Mouse (Mus musculus) liver, embryonic 16.5 days (tissue): ENCODE results near the gene Ifrd2. TPM values are rescaled to one million over a fixed set of nuclear protein-coding genes. Genes with fewer than 3 reads are reported as not detected.

Source experiments
- ATAC-seq: fragments of 200-750 bp; cut with Nextera tagmentation; 2 replicates; pipeline ENCODE4 v1.8.0; 2017; ENCODE audit warnings: low read depth, mild to moderate bottlenecking, moderate number of reproducible peaks, moderate library complexity
- H3K27ac ChIP-seq: fragments of 300-500 bp; sonication (generic); 2 replicates; pipeline ENCODE4 v1.5.1; 2014; ENCODE audit warnings: mild to moderate bottlenecking, low read length
- H3K27me3 ChIP-seq: fragments of 300-500 bp; sonication (generic); 2 replicates; pipeline ENCODE4 v1.6.1; 2014; ENCODE audit warnings: low read depth, low read length, mixed read lengths; ENCODE audit not compliant: control insufficient read depth, insufficient read depth
- H3K36me3 ChIP-seq: fragments of 300-500 bp; sonication (generic); 2 replicates; pipeline ENCODE4 v1.6.1; 2014; ENCODE audit warnings: mild to moderate bottlenecking; ENCODE audit not compliant: control insufficient read depth, insufficient read depth
- H3K4me1 ChIP-seq: fragments of 300-500 bp; sonication (generic); 2 replicates; pipeline ENCODE4 v1.6.1; 2014; ENCODE audit warnings: low read depth, low read length, mixed read lengths; ENCODE audit not compliant: control insufficient read depth
- H3K4me2 ChIP-seq: fragments of 300-500 bp; sonication (generic); 2 replicates; pipeline ENCODE4 v1.6.1; 2014; ENCODE audit warnings: low read depth, low read length, mixed read lengths
- H3K4me3 ChIP-seq: fragments of 300-500 bp; sonication (generic); 2 replicates; pipeline ENCODE4 v1.5.1; 2014; ENCODE audit warnings: low read depth, mild to moderate bottlenecking, low read length
- H3K9ac ChIP-seq: fragments of 300-500 bp; sonication (generic); 2 replicates; pipeline ENCODE4 v1.6.1; 2014; ENCODE audit warnings: low read depth, low read length
- H3K9me3 ChIP-seq: fragments of 300-500 bp; sonication (generic); replicated peaks from 2 replicates; pipeline ENCODE4 v1.6.1; 2016; ENCODE audit warnings: low read length; ENCODE audit not compliant: control insufficient read depth
- WGBS: fragments of 180-500 bp; shearing (Covaris S2); extraction: QIAGEN DNeasy Blood & Tissue Kit; methylation state at CpG from one replicate; pipeline ENCODE4 v1.1.7; 2014; ENCODE audit not compliant: insufficient replicate concordance; 5-methylcytosine and 5-hydroxymethylcytosine counted together
- polyA plus RNA-seq: library from polyadenylated mRNA; unstranded; fragments of >200 nt; fragmentation: Nextera tagmentation; extraction: Ambion mirVana; gene quantifications from 2 replicates; pipeline ENCODE4 v1.2.1, GENCODE M21; 2015

Ifrd2 gene
- polyA plus RNA-seq, 1 experiment from 2014 or later = 166 TPM

GRCm38 (mm10) chr9:107631861-107632260, 44.4 kb downstream of the Ifrd2 start:
- H3K27me3 ChIP-seq = no peaks in the 10 kb centered on the region
- H3K4me1 ChIP-seq = peaks cover 80% of the 10 kb centered on the region
- peak overlapping the region; percentile 92 for H3K27ac ChIP-seq
- 0 out of 2 replicates have a peak overlapping the region, but pooled peaks have one; percentile 92 for H3K9ac ChIP-seq
- 0 out of 2 replicates have a peak, but pooled peaks cover 2% of the 10 kb centered on the region for H3K36me3 ChIP-seq
- no peak for ATAC-seq
- no peak overlapping the region; the same call in 1 of the 2 replicates for H3K4me3 ChIP-seq
- WGBS = 93% methylated on average over 8 of the region's 8 CpGs
- H3K9me3 ChIP-seq = no peaks in the 10 kb centered on the region
- H3K4me2 ChIP-seq = peak overlapping the region; percentile 99

GRCm38 (mm10) chr9:107632478-107632877, 45.0 kb downstream of the Ifrd2 start:
- peak overlapping the region; percentile 78 for H3K4me3 ChIP-seq
- peak overlapping the region; percentile 92 for H3K9ac ChIP-seq
- peak overlapping the region; percentile 92 for H3K27ac ChIP-seq
- 14% methylated on average over 6 of the region's 6 CpGs for WGBS
- peak; percentile 2; the same call in 1 of the 2 replicates for ATAC-seq
- peaks cover 73% of the 10 kb centered on the region for H3K4me1 ChIP-seq
- H3K27me3 ChIP-seq = no peaks in the 10 kb centered on the region
- H3K4me2 ChIP-seq = peak overlapping the region; percentile 99
- 0 out of 2 replicates have a peak, but pooled peaks cover 2% of the 10 kb centered on the region for H3K36me3 ChIP-seq
- no peaks in the 10 kb centered on the region for H3K9me3 ChIP-seq

GRCm38 (mm10) chr9:107633091-107633660, 45.7 kb downstream of the Ifrd2 start:
- Histone ChIP-seq H3K36me3 (0 out of 2 replicates have a peak, but pooled peaks cover 2% of the 10 kb centered on the region), H3K27ac (peak overlapping the region; percentile 92), H3K9me3 (no peaks in the 10 kb centered on the region), H3K4me2 (peak overlapping the region; percentile 99), H3K4me1 (peaks cover 67% of the 10 kb centered on the region), H3K27me3 (no peaks in the 10 kb centered on the region), H3K9ac (peak overlapping the region; percentile 92), H3K4me3 (peak overlapping the region; percentile 78)
- under 1% methylated on average over 33 of the region's 33 CpGs for WGBS
- peak; percentile 28 for ATAC-seq

- peak overlapping the region; percentile 92 for H3K27ac ChIP-seq
- peak overlapping the region; percentile 92 for H3K9ac ChIP-seq
- peaks cover 60% of the 10 kb centered on the region for H3K4me1 ChIP-seq
- H3K36me3 ChIP-seq = no peaks in the 10 kb centered on the region
- no peak for ATAC-seq
- peak overlapping the region; percentile 99 for H3K4me2 ChIP-seq
- no peaks in the 10 kb centered on the region for H3K9me3 ChIP-seq
- H3K27me3 ChIP-seq = no peaks in the 10 kb centered on the region
- WGBS = under 1% methylated on average over 15 of the region's 15 CpGs
- peak overlapping the region; percentile 78 for H3K4me3 ChIP-seq
Observed at GRCm38 (mm10) chr9:107633661-107634405, 46.4 kb downstream of the Ifrd2 start.

GRCm38 (mm10) chr9:107634406-107635278, 47.2 kb downstream of the Ifrd2 start:
- H3K27ac ChIP-seq = peak overlapping the region; percentile 92
- H3K9ac ChIP-seq = peak overlapping the region; percentile 92
- WGBS = under 1% methylated on average over 35 of the region's 35 CpGs
- no peaks in the 10 kb centered on the region for H3K9me3 ChIP-seq
- peak overlapping the region; percentile 99 for H3K4me2 ChIP-seq
- no peaks in the 10 kb centered on the region for H3K27me3 ChIP-seq
- H3K36me3 ChIP-seq = no peaks in the 10 kb centered on the region
- peak overlapping the region; percentile 78 for H3K4me3 ChIP-seq
- peaks cover 52% of the 10 kb centered on the region for H3K4me1 ChIP-seq
- peak; percentile 1; the same call in 1 of the 2 replicates for ATAC-seq

GRCm38 (mm10) chr9:107635279-107636028, 48.0 kb downstream of the Ifrd2 start, which contains the start of gene Gnai2:
Gnai2 (minus strand) TSS chr9:107635367.
- H3K4me3 ChIP-seq = peak within 1 kb of the TSS; percentile 78
- H3K4me1 ChIP-seq = peaks cover 44% of the 10 kb centered on the region
- peak within 1 kb of the TSS; percentile 92 for H3K27ac ChIP-seq
- no peaks in the 10 kb centered on the region for H3K27me3 ChIP-seq
- H3K9ac ChIP-seq = peak within 1 kb of the TSS; percentile 92
- H3K9me3 ChIP-seq = no peaks in the 10 kb centered on the region
- peak within 1 kb of the TSS; percentile 99 for H3K4me2 ChIP-seq
- 1% methylated on average over 38 of the region's 38 CpGs for WGBS
- no peaks in the 10 kb centered on the region for H3K36me3 ChIP-seq
- peak; percentile 94 for ATAC-seq

- H3K9ac ChIP-seq = no peak overlapping the region
- H3K4me2 ChIP-seq = no peak overlapping the region
- no peak for ATAC-seq
- H3K4me1 ChIP-seq = peaks cover 28% of the 10 kb centered on the region
- no peaks in the 10 kb centered on the region for H3K27me3 ChIP-seq
- 69% methylated on average over 7 of the region's 7 CpGs for WGBS
- H3K4me3 ChIP-seq = no peak overlapping the region
- H3K36me3 ChIP-seq = no peaks in the 10 kb centered on the region
- H3K27ac ChIP-seq = no peak overlapping the region
- H3K9me3 ChIP-seq = no peaks in the 10 kb centered on the region
Observed at GRCm38 (mm10) chr9:107637070-107637469, 49.6 kb downstream of the Ifrd2 start.

GRCm38 (mm10) chr9:107640257-107640772, 52.9 kb downstream of the Ifrd2 start:
- no peak overlapping the region for H3K4me2 ChIP-seq
- H3K27me3 ChIP-seq = peaks cover 4% of the 10 kb centered on the region; the same call in 1 of the 2 replicates
- H3K4me1 ChIP-seq = peaks cover 24% of the 10 kb centered on the region
- H3K9ac ChIP-seq = no peak overlapping the region
- no peaks in the 10 kb centered on the region for H3K36me3 ChIP-seq
- H3K9me3 ChIP-seq = no peaks in the 10 kb centered on the region
- no peak overlapping the region for H3K4me3 ChIP-seq
- peak overlapping the region; percentile 56 for H3K27ac ChIP-seq
- no peak for ATAC-seq
- 19% methylated on average over 7 of the region's 8 CpGs for WGBS
